Mouse (Mus musculus) brain, embryonic 18.5 days (tissue): ENCODE measurements around the gene Fen1.

ENCODE experiments used
- DNase-seq: peaks from one replicate; pipeline ENCODE4 v3.0.0-alpha.2; 2012; ENCODE audit warnings: low read depth, low spot score

The Fen1 gene

DNA sequence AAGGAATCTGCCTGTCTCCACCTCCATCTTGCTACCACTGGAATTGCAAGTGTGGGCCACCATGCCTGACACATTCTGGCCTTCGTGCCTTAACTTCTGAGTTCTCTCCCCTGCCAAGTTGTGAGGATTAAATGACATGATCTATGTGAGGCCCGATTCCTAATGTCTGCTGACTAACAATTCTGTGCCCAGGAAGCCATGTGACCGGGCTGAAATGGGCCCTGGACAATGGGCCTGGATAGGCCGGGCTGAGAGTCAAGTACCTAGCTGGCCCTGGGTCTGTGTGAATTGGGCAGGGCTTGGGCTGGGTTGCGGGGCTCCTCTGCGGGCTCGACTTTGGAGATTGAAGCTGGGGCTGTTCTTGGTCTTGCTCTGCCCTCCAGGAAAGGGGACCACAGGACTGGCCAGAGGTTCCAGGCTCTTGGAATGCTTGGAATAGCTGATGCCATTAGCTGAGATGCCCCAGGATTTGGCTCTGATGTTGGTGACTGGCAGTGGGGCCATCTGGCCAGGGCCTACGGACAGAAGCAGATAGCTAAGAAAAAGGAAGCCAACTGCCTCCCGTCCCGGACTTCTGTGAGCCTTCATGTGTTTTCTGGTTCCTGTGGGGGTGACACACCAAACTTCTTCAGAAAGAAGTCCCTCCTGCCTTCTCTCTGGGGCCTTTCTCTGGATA is 10.0 kb upstream of the Fen1 start:
- DNase-seq: no peak

- no peak for DNase-seq
Measured at GRCm38 (mm10) chr19:10210885-10211284, 6.9 kb upstream of the Fen1 start.

- DNase-seq: no peak
Measured at GRCm38 (mm10) chr19:10208851-10209250, 4.9 kb upstream of the Fen1 start.

DNA sequence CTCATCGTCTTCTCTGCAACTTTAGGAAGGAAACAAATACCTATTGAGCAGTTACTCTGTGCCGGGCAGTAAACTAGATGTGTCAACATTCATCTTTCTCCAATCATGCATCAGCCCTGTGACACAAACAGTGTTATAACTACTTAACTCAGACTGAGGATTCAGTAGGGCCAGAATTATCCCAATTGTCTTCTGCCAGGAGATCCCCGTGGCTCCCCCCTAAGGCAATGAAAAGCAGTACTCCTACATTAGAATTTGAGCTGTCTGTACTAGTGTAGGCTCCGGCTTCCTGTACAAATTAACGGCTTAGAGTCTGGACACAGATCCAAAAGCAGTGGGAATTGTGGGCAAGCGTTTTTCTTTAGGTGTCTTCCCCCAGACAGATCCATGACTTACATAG is 1.1 kb upstream of the Fen1 start:
- DNase-seq: no peak

GRCm38 (mm10) chr19:10204616-10205001 is 640 bp upstream of the Fen1 start:
- no peak for DNase-seq

- DNase-seq: no peak
Measured at GRCm38 (mm10) chr19:10203146-10203847, 672 bp downstream of the Fen1 start.

DNA sequence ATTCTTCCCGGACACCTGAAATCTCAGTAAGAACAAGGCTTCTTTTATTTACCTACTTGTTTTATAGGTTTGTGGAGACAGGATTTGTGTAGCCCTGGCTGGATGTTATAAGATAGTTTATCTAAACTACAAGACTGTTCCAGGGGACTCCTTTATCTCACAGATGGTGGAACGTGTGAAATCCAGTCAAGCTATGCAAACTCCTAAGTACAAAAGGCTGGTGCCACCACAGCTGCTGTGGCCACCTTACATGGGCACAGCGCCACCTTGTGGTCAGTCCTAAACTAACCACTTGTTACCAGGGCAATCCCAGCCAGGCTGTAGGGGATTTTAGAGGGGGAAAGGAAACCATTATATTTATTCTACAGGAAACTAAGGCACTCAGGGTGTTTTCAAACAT is 5.2 kb downstream of the Fen1 start:
- DNase-seq: no peak

- no peak for DNase-seq
Measured at GRCm38 (mm10) chr19:10198286-10198685, 5.7 kb downstream of the Fen1 start.

GRCm38 (mm10) chr19:10197130-10197529 is 6.8 kb downstream of the Fen1 start:
- DNase-seq: no peak

- no peak for DNase-seq
Measured at GRCm38 (mm10) chr19:10195252-10195651, 8.7 kb downstream of the Fen1 start.

DNA sequence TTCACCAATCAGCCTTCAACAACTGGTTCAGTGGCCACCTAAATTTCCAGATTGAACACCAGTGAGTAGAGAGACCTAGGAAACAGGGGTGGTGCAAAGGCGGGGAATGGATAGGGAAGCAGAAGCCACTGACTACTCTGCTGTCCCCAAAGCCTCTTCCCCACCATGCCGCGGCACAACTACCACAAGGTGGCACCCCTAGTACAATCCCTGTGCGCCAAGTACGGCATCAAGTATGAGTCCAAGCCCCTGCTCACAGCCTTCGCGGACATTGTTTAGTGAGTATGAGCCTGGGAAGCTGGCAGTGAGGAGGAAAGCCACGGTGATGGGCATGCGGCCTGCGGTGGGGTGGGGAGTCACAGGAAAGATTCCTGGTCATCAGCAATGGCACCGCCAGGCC is 9.6 kb downstream of the Fen1 start:
- no peak for DNase-seq

GRCm38 (mm10) chr19:10191326-10191725 is 12.6 kb downstream of the Fen1 start:
- DNase-seq: no peak

- no peak for DNase-seq
Measured at GRCm38 (mm10) chr19:10190796-10191195, 13.2 kb downstream of the Fen1 start.

DNA sequence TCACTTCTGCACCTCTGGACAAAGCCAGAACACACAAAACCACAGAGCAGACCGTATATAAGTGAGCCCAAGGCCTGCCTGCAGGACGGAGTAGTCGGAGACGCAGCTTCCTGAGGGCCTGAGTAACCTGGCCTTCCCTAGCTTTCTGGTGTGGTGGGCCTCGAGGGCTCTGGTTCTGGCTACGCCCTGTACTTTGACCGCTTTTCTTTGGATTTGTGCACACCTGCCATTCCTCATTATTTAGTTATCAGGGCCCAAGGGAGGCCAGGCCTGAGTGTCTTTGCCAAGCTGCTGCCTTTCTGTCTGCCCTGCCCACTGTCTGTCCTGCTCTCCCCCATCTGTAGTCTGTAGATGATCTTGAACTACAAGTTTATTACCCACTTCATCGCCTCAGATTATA is 14.0 kb downstream of the Fen1 start:
- DNase-seq: no peak

- DNase-seq: no peak
Measured at GRCm38 (mm10) chr19:10189022-10189421, 14.9 kb downstream of the Fen1 start.

DNA sequence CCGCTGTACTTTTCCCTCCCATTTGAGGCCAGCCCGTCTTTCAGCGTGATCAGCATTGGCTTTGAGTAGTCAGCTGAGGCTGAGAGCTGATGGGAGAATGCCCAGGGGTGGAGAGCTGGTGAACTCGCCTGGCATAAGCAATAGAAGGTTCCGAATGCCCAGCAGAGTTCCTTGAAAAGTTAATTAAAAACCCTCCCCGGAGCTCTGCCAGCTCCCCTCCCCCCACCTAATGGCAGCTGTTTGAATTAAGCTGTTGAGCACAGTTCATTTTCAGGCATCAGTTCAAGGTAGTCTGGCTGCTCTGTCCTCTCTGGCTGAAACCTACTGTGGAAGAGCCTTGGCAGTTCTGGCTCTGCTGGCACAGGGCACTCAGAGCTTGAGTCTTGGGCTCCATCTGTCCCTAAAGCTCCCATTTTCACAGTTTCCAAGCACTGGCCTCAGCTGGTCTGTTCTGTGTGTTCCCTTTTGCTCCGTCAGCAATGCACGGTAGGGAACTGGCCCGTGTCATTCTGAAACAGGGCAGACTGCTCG is 15.6 kb downstream of the Fen1 start:
- DNase-seq: peak; percentile 69

- DNase-seq: no peak
Measured at GRCm38 (mm10) chr19:10186569-10186968, 17.4 kb downstream of the Fen1 start.

DNA sequence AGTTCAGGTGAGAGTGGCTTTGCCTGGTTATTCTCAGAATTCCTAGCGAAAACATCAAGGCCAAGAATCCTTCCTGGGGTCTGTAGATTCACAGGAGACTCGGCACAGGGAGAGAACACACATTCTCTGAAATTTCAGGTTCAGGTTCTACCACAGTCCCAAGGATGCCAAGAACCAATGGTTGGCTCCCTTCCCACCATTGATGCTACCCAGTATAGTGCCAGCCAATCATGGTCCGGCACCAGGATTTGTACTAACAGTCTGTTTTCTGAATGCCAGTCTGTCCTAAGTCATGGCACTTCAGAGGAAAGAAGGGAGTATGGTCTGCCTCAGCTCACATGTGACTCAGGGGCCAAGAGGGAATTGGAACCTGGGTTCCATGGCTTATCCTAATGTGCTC is 18.1 kb downstream of the Fen1 start:
- DNase-seq: no peak

- DNase-seq: peak; percentile 51
Measured at GRCm38 (mm10) chr19:10184096-10184495, 19.9 kb downstream of the Fen1 start.

GRCm38 (mm10) chr19:10183299-10183983 is 20.5 kb downstream of the Fen1 start:
- DNase-seq: peak; percentile 71

DNA sequence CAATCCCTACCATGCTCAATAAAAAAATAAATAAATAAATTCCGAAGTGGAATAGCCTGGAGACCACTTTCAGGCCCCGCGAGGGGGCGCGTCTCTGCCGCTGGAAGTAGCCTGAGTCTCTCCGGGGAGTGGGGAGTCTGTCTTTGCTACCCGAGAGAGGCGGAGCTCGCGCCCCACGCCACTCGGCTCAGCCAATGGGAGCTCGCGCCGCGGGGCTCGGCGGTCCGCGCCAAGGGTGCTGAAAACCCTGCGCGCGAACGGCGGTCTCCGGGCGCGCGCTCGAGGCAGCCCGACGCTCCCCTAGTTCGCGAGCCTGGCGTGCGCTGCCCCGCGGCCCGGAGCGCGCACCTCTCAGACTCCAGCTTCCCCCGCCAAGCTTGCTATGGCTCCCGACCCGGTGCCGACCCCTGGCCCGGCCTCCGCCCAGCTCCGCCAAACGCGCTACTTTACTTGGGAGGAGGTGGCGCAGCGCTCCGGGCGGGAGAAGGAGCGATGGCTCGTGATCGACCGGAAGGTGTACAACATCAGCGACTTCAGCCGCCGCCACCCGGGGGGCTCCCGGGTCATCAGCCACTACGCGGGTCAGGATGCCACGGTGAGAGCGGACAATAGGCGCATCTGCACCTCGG is 21.2 kb downstream of the Fen1 start, which contains the start of gene Fads1:
Gene Fads1, plus strand, starts transcription at position 219 of the 629 bp plus-strand sequence.
- DNase-seq: peak; percentile 93

- no peak for DNase-seq
Measured at GRCm38 (mm10) chr19:10182142-10182541, 21.8 kb downstream of the Fen1 start.
